24 mouse cellular contexts compared by ENCODE assay signal in the genomic region with DNA sequence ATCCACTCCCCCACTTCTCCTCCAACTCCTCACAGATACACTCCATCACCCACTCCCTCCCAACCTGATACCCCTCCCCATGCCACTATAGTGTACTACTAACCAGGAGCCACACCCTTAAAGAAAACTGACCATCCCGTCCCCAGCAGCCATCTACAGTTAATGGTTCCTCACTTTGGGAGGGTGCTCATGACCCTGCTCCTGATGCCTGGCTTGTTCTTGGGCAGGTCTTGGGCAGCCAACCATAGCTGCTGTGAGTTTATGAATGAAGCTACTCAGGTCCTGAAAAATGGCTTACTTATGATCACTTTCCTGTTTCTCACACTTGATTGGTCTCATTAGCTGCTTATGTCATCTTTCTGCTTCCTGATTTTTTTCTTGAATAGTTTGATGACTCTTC.
DNase-seq lines count a peak whose midpoint lies in the region; ATAC-seq lines count a peak whose summit lies in the region.
"Had no signal": no experiment of that assay in that cellular context is flagged by ENCODE, and none has a peak within 500 bp of the region (broad histone marks: within the 10 kb centered on the region; RNA-seq: fewer than 3 reads in every experiment).

No protein-coding gene starts in this region.

- no peaks in the 10 kb centered on the region for H3K4me1 ChIP-seq in midbrain, embryonic 11.5 days (ENCODE audit: control insufficient read depth, insufficient read depth, low read length)
- no peaks in the 10 kb centered on the region for H3K4me1 ChIP-seq in midbrain, embryonic 13.5 days (replicated peaks)
- H3K4me1 ChIP-seq: embryonic facial prominence, embryonic 10.5 days; embryonic facial prominence, embryonic 12.5 days; forebrain, embryonic 13.5 days; forebrain, embryonic 15.5 days had no signal

- H3K9ac ChIP-seq in midbrain, embryonic 11.5 days (ENCODE audit: low read length): no peak overlapping the region
- H3K9ac ChIP-seq in midbrain, embryonic 13.5 days (replicated peaks): no peak overlapping the region
- H3K9ac ChIP-seq: embryonic facial prominence, embryonic 12.5 days; forebrain, embryonic 13.5 days; forebrain, embryonic 15.5 days; forebrain, postnatal 0 days had no signal

- no peak overlapping the region for H3K4me3 ChIP-seq in midbrain, embryonic 11.5 days (ENCODE audit: low read depth, low read length)
- H3K4me3 ChIP-seq in midbrain, embryonic 13.5 days (replicated peaks): no peak overlapping the region
- H3K4me3 ChIP-seq: embryonic facial prominence, embryonic 10.5 days; embryonic facial prominence, embryonic 12.5 days; forebrain, embryonic 13.5 days; forebrain, embryonic 15.5 days had no signal

- ATAC-seq in midbrain, embryonic 11.5 days (ENCODE audit: low FRiP score): no peak
- no peak for ATAC-seq in midbrain, embryonic 13.5 days
- ATAC-seq: activated CD4-positive, CD25-positive, alpha-beta regulatory T cell, adult 4 months; CD4-positive, CD25-positive, alpha-beta regulatory T cell, adult 4 months; forebrain, embryonic 13.5 days; forebrain, embryonic 15.5 days; forebrain, postnatal 0 days; Patski had no signal

- WGBS in midbrain, embryonic 11.5 days: 94% methylated on average over 1 of the region's 1 CpGs
- 100% methylated on average over 1 of the region's 1 CpGs for WGBS in midbrain, embryonic 13.5 days

- no peaks in the 10 kb centered on the region for H3K36me3 ChIP-seq in midbrain, embryonic 11.5 days (ENCODE audit: control insufficient read depth, insufficient read depth, low read length)
- no peaks in the 10 kb centered on the region for H3K36me3 ChIP-seq in midbrain, embryonic 13.5 days
- H3K36me3 ChIP-seq: embryonic facial prominence, embryonic 10.5 days; embryonic facial prominence, embryonic 12.5 days; forebrain, embryonic 15.5 days; G1E had no signal

- no peak overlapping the region for H3K4me2 ChIP-seq in midbrain, embryonic 11.5 days
- no peak overlapping the region for H3K4me2 ChIP-seq in midbrain, embryonic 13.5 days (replicated peaks)
- H3K4me2 ChIP-seq: embryonic facial prominence, embryonic 12.5 days; forebrain, embryonic 13.5 days; forebrain, embryonic 15.5 days had no signal

- DNase-seq in heart, adult 11 months: peak; percentile 76
- no peak for DNase-seq in heart, postnatal 4 days
- peak; percentile 65 for DNase-seq in midbrain, embryonic 11.5 days (ENCODE audit: low spot score, missing footprints)
- DNase-seq in cerebellum, adult 8-10 months: no peak
- DNase-seq: adrenal gland, adult 8-10 months; adrenal gland, postnatal 14 days; adrenal gland, postnatal 36 days; B cell, adult 2 months; cerebellum, adult 11 months; cerebellum, adult 18-20 months; cerebellum, adult 9-10 months; cerebellum, postnatal 10 days; cerebellum, postnatal 25 days; forebrain, postnatal 0 days had no signal

- H3K27me3 ChIP-seq in midbrain, embryonic 11.5 days (ENCODE audit: control insufficient read depth, insufficient read depth, low read length): no peaks in the 10 kb centered on the region
- no peaks in the 10 kb centered on the region for H3K27me3 ChIP-seq in midbrain, embryonic 13.5 days
- H3K27me3 ChIP-seq: CH12.LX; embryonic facial prominence, embryonic 12.5 days; forebrain, embryonic 13.5 days; forebrain, embryonic 15.5 days; Patski had no signal

- no peak overlapping the region for H3K27ac ChIP-seq in midbrain, embryonic 11.5 days (ENCODE audit: low read depth, low read length)
- H3K27ac ChIP-seq in midbrain, embryonic 13.5 days: no peak overlapping the region
- H3K27ac ChIP-seq: embryonic facial prominence, embryonic 10.5 days; embryonic facial prominence, embryonic 12.5 days; forebrain, embryonic 13.5 days; forebrain, embryonic 15.5 days had no signal

- no peaks in the 10 kb centered on the region for H3K9me3 ChIP-seq in midbrain, embryonic 11.5 days (ENCODE audit: control insufficient read depth, low read length)
- H3K9me3 ChIP-seq in midbrain, embryonic 13.5 days: no peaks in the 10 kb centered on the region
- H3K9me3 ChIP-seq: embryonic facial prominence, embryonic 10.5 days; embryonic facial prominence, embryonic 12.5 days; forebrain, embryonic 13.5 days; forebrain, embryonic 15.5 days; G1E had no signal

Comparison
In these comparisons a context has a peak if more than half of its experiments do, and no peak if none do; other contexts are left out.
1. DNase-seq: peak in heart, adult 11 months (single experiment) and midbrain, embryonic 11.5 days (single experiment); none in heart, postnatal 4 days (single experiment) and cerebellum, adult 8-10 months (single experiment).